Mouse (Mus musculus): ENCODE data around the gene Syn2. TPM values are rescaled to one million over a fixed set of nuclear protein-coding genes. Genes with fewer than 3 reads are reported as not detected.
"Not testable (repeated sequence)": the region's sequence is repeated elsewhere in the genome, so short reads cannot be mapped to it uniquely, and the experiment has no call there.

The Syn2 gene
- polyA plus RNA-seq, 1 experiment, result 0.12 TPM

- H3K79me2 ChIP-seq (ENCODE audit: control insufficient read depth, insufficient read depth), result no peaks in the 10 kb centered on the region
- TF ChIP-seq MAX (IDR thresholded peaks at IDR 0.05) (no peak), MYOD1 (IDR thresholded peaks at IDR 0.05; ENCODE audit: control insufficient read depth, insufficient read length, low read depth) (no peak), USF1 (IDR thresholded peaks at IDR 0.05; ENCODE audit: low read depth) (no peak), MYOG (IDR thresholded peaks at IDR 0.05; ENCODE audit: control insufficient read depth, extremely low read depth, insufficient read length) (no peak), FOSL1 (IDR thresholded peaks at IDR 0.05; ENCODE audit: insufficient read depth, low read length, poor library complexity, severe bottlenecking) (no peak), CTCF (IDR thresholded peaks at IDR 0.05; ENCODE audit: control insufficient read depth, insufficient read depth, insufficient read length) (no peak), CEBPB (IDR thresholded peaks at IDR 0.05; ENCODE audit: low read depth) (no peak)
- H3K27me3 ChIP-seq (ENCODE audit: control insufficient read depth, insufficient read depth, insufficient read length), result no peaks in the 10 kb centered on the region
- no peak overlapping the region for H3K4me3 ChIP-seq (ENCODE audit: insufficient read depth, poor library complexity, severe bottlenecking)
- no peaks in the 10 kb centered on the region for H3K79me3 ChIP-seq (ENCODE audit: low read depth)
- H3ac ChIP-seq (ENCODE audit: control insufficient read depth, insufficient read length, low read depth), result no peak overlapping the region
- H3K36me3 ChIP-seq (ENCODE audit: control insufficient read depth, insufficient read depth), result no peaks in the 10 kb centered on the region
These were observed 104.6 kb downstream of the Syn2 start for GRCm38 (mm10) chr6:115239335-115239734.

GRCm38 (mm10) chr6:115240431-115240830, 105.7 kb downstream of the Syn2 start:
- H3K79me3 ChIP-seq (ENCODE audit: low read depth); H3ac ChIP-seq (ENCODE audit: control insufficient read depth, insufficient read length, low read depth); H3K27me3 ChIP-seq (ENCODE audit: control insufficient read depth, insufficient read depth, insufficient read length); H3K4me3 ChIP-seq (ENCODE audit: insufficient read depth, poor library complexity, severe bottlenecking); H3K79me2 ChIP-seq (ENCODE audit: control insufficient read depth, insufficient read depth); H3K36me3 ChIP-seq (ENCODE audit: control insufficient read depth, insufficient read depth): not testable (repeated sequence)

- Histone ChIP-seq H3ac (ENCODE audit: control insufficient read depth, insufficient read length, low read depth) (no peak overlapping the region), H3K79me3 (ENCODE audit: low read depth) (no peaks in the 10 kb centered on the region), H3K4me3 (ENCODE audit: insufficient read depth, poor library complexity, severe bottlenecking) (no peak overlapping the region), H3K27me3 (ENCODE audit: control insufficient read depth, insufficient read depth, insufficient read length) (no peaks in the 10 kb centered on the region), H3K36me3 (ENCODE audit: control insufficient read depth, insufficient read depth) (no peaks in the 10 kb centered on the region), H3K79me2 (ENCODE audit: control insufficient read depth, insufficient read depth) (no peaks in the 10 kb centered on the region)
- TF ChIP-seq MYOD1 (IDR thresholded peaks at IDR 0.05; ENCODE audit: control insufficient read depth, insufficient read length, low read depth) (no peak), CEBPB (IDR thresholded peaks at IDR 0.05; ENCODE audit: low read depth) (no peak), MAX (IDR thresholded peaks at IDR 0.05) (no peak)
These were observed 106.5 kb downstream of the Syn2 start for GRCm38 (mm10) chr6:115241131-115241699.

- H3K4me3 ChIP-seq (ENCODE audit: insufficient read depth, poor library complexity, severe bottlenecking), result no peak overlapping the region
- no peak overlapping the region for H3ac ChIP-seq (ENCODE audit: control insufficient read depth, insufficient read length, low read depth)
- no peaks in the 10 kb centered on the region for H3K79me3 ChIP-seq (ENCODE audit: low read depth)
These were observed 107.2 kb downstream of the Syn2 start for GRCm38 (mm10) chr6:115241939-115242338.

GRCm38 (mm10) chr6:115244222-115244621, 109.5 kb downstream of the Syn2 start:
- Histone ChIP-seq H3K79me2 (ENCODE audit: control insufficient read depth, insufficient read depth) (no peaks in the 10 kb centered on the region), H3K79me3 (ENCODE audit: low read depth) (no peaks in the 10 kb centered on the region), H3ac (ENCODE audit: control insufficient read depth, insufficient read length, low read depth) (no peak overlapping the region), H3K4me3 (ENCODE audit: insufficient read depth, poor library complexity, severe bottlenecking) (no peak overlapping the region), H3K36me3 (ENCODE audit: control insufficient read depth, insufficient read depth) (no peaks in the 10 kb centered on the region), H3K27me3 (ENCODE audit: control insufficient read depth, insufficient read depth, insufficient read length) (no peaks in the 10 kb centered on the region)
- no peak for TF ChIP-seq MAX (IDR thresholded peaks at IDR 0.05)
- TF ChIP-seq FOSL1 (IDR thresholded peaks at IDR 0.05; ENCODE audit: insufficient read depth, low read length, poor library complexity, severe bottlenecking), result no peak
- no peak for TF ChIP-seq MYOD1 (IDR thresholded peaks at IDR 0.05; ENCODE audit: control insufficient read depth, insufficient read length, low read depth)
- TF ChIP-seq MYOG (IDR thresholded peaks at IDR 0.05; ENCODE audit: control insufficient read depth, extremely low read depth, insufficient read length), result no peak
- TF ChIP-seq CTCF (IDR thresholded peaks at IDR 0.05; ENCODE audit: control insufficient read depth, insufficient read depth, insufficient read length), result no peak

More at GRCm38 (mm10) chr6:115241939-115242338, 107.2 kb downstream of the Syn2 start:
- TF ChIP-seq CTCF (IDR thresholded peaks at IDR 0.05; ENCODE audit: control insufficient read depth, insufficient read depth, insufficient read length) (no peak), MYOD1 (IDR thresholded peaks at IDR 0.05; ENCODE audit: control insufficient read depth, insufficient read length, low read depth) (no peak)
- H3K79me2 ChIP-seq (ENCODE audit: control insufficient read depth, insufficient read depth), result no peaks in the 10 kb centered on the region
- H3K27me3 ChIP-seq (ENCODE audit: control insufficient read depth, insufficient read depth, insufficient read length), result no peaks in the 10 kb centered on the region
- no peaks in the 10 kb centered on the region for H3K36me3 ChIP-seq (ENCODE audit: control insufficient read depth, insufficient read depth)

- H3K79me3 ChIP-seq (ENCODE audit: low read depth), result no peaks in the 10 kb centered on the region
- H3K36me3 ChIP-seq (ENCODE audit: control insufficient read depth, insufficient read depth), result no peaks in the 10 kb centered on the region
- TF ChIP-seq USF1 (IDR thresholded peaks at IDR 0.05; ENCODE audit: low read depth), result no peak
- no peak for TF ChIP-seq CEBPB (IDR thresholded peaks at IDR 0.05; ENCODE audit: low read depth)
- no peak for TF ChIP-seq MYOG (IDR thresholded peaks at IDR 0.05; ENCODE audit: control insufficient read depth, extremely low read depth, insufficient read length)
- no peak for TF ChIP-seq MYOD1 (IDR thresholded peaks at IDR 0.05; ENCODE audit: control insufficient read depth, insufficient read length, low read depth)
- TF ChIP-seq FOSL1 (IDR thresholded peaks at IDR 0.05; ENCODE audit: insufficient read depth, low read length, poor library complexity, severe bottlenecking), result no peak
- TF ChIP-seq MAX (IDR thresholded peaks at IDR 0.05), result no peak
- no peaks in the 10 kb centered on the region for H3K27me3 ChIP-seq (ENCODE audit: control insufficient read depth, insufficient read depth, insufficient read length)
- no peak overlapping the region for H3K4me3 ChIP-seq (ENCODE audit: insufficient read depth, poor library complexity, severe bottlenecking)
- H3ac ChIP-seq (ENCODE audit: control insufficient read depth, insufficient read length, low read depth), result no peak overlapping the region
- no peaks in the 10 kb centered on the region for H3K79me2 ChIP-seq (ENCODE audit: control insufficient read depth, insufficient read depth)
These were observed 110.9 kb downstream of the Syn2 start for GRCm38 (mm10) chr6:115245500-115246058.

Measured in C2C12 (cell line).